Mouse (Mus musculus) forebrain, embryonic 16.5 days (tissue): ENCODE measurements around the gene Gm6899. TPM values are rescaled to one million over a fixed set of nuclear protein-coding genes. Genes with fewer than 3 reads are reported as not detected.

Experiments
- ATAC-seq: fragments of 200-750 bp; cut with Nextera tagmentation; 2 replicates; pipeline ENCODE4 v1.8.0; 2017; ENCODE audit warnings: mild to moderate bottlenecking, moderate library complexity
- H3K27ac ChIP-seq: fragments of 300-500 bp; sonication (generic); 2 replicates; pipeline ENCODE4 v1.5.1; 2014; ENCODE audit warnings: low read length, control low read depth
- H3K27me3 ChIP-seq: fragments of 300-500 bp; sonication (generic); replicated peaks from 2 replicates; pipeline ENCODE4 v1.6.1; 2014; ENCODE audit warnings: low read length; ENCODE audit not compliant: control insufficient read depth, insufficient read depth
- H3K36me3 ChIP-seq: fragments of 300-500 bp; sonication (generic); 2 replicates; pipeline ENCODE4 v1.6.1; 2014; ENCODE audit not compliant: control insufficient read depth, insufficient read depth
- H3K4me1 ChIP-seq: fragments of 300-500 bp; sonication (generic); replicated peaks from 2 replicates; pipeline ENCODE4 v1.6.1; 2014; ENCODE audit warnings: low read length; ENCODE audit not compliant: control insufficient read depth, insufficient read depth
- H3K4me2 ChIP-seq: fragments of 300-500 bp; sonication (generic); 2 replicates; pipeline ENCODE4 v1.6.1; 2014; ENCODE audit warnings: mild to moderate bottlenecking, low read length, control low read depth
- H3K4me3 ChIP-seq: fragments of 300-500 bp; sonication (generic); replicated peaks from 2 replicates; pipeline ENCODE4 v1.5.1; 2014; ENCODE audit warnings: mild to moderate bottlenecking, low read length, control low read depth
- H3K9ac ChIP-seq: fragments of 300-500 bp; sonication (generic); replicated peaks from 2 replicates; pipeline ENCODE4 v1.6.1; 2014; ENCODE audit warnings: low read depth, low read length, control low read depth
- H3K9me3 ChIP-seq: fragments of 300-500 bp; sonication (generic); 2 replicates; pipeline ENCODE4 v1.6.1; 2016; ENCODE audit warnings: low read length; ENCODE audit not compliant: control insufficient read depth
- whole genome bisulfite sequencing: fragments of 180-500 bp; shearing (Covaris S2); extraction: QIAGEN DNeasy Blood & Tissue Kit; methylation state at CpG from one replicate; pipeline ENCODE4 v1.1.7; 2014; 5-methylcytosine and 5-hydroxymethylcytosine counted together
- polyA plus RNA-seq: library from polyadenylated mRNA; unstranded; fragments of >200 nt; fragmentation: Nextera tagmentation; extraction: Ambion mirVana; gene quantifications from 2 replicates; pipeline ENCODE4 v1.2.1, GENCODE M21; 2015

Gene Gm6899
- not detected in 2 replicates for polyA plus RNA-seq

DNA sequence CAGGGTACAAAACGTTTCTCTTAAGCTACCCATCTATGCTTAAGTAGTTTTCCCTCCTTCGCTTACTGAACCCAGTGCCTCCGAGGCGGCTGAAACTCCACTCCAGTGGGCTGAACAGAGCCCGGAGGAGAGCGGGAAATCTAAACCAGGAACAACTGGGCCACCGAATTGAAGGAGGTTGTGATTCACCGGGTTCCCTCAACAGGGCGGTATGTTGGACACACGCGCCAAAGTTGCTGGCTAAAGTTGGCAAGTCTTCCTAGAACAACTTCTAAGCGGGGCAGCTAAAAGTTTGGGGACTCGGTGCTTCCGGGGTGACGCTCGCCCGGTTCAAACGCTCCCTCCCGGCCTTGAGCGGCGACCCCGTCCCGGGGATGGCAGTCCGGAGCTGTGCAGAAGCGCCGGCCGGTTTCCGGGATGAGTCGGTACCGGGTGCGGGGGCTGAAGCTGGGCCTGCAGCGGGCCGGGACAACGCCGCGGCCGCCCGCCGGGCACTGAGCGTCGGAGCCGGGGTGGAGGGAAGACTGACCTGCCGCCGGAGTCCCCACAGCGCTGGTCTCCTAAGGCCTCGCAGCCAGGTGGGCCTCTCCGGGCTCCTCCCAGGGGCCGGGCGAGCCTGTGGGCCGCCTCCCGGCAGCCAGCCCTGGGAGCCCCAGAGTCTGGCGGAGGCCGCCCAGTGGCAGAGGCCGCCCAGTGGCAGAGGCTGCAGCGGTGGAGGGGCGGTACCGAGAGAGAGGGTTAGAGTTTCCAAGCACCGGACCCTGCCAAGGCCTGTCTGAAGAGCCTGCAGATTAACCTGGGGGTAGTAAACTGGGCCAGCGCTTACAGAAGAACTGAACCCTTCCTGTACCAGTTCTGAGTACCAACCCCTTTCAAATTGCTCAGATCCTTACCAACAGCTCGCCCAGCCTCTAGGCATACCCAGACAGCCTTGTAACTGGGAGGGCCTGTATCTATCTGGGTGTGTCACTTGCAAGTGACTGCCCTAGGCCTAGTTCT, at the start of gene Gm6899, which contains the start of gene Vrk2:
Gm6899 (plus strand) TSS at position 181 of the 999 bp plus-strand sequence.
Vrk2 (minus strand) TSS at position 939 of the 999 bp plus-strand sequence.
- under 1% methylated on average over 56 of the region's 60 CpGs for WGBS
- peak; percentile 97 for ATAC-seq
- Histone ChIP-seq H3K27me3 (no peaks in the 10 kb centered on the region), H3K4me1 (peaks cover 15% of the 10 kb centered on the region), H3K9ac (peak within 1 kb of the TSS; percentile 75), H3K27ac (peak within 1 kb of the TSS; percentile 65), H3K36me3 (no peaks in the 10 kb centered on the region), H3K4me3 (peak within 1 kb of the TSS; percentile 54), H3K4me2 (peak within 1 kb of the TSS; percentile 87), H3K9me3 (no peaks in the 10 kb centered on the region)

DNA sequence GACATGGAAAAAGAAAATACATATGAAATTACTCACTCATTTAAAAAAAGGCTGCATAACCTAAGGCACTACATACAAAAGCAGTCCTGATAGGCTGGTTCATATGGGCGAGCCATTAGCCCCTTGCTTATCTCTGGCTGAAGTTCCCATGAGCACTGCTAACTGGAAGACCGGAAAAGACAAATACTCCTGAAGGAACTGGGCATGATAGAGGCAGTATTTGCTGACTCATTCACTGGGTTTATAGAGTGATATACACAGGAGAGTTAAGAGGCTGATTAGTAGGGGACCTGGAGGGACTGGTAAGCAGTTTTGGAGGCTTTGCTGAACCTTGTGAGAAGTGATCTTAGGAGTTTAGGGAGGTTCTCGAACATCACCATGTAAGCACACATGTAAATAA, 41.5 kb upstream of the Gm6899 start:
- H3K36me3 ChIP-seq, result no peaks in the 10 kb centered on the region
- H3K4me3 ChIP-seq, result no peak overlapping the region
- no peak overlapping the region for H3K9ac ChIP-seq
- H3K27me3 ChIP-seq, result no peaks in the 10 kb centered on the region
- no peaks in the 10 kb centered on the region for H3K4me1 ChIP-seq
- 92% methylated on average over 3 of the region's 3 CpGs for WGBS
- no peak overlapping the region for H3K27ac ChIP-seq
- H3K4me2 ChIP-seq, result no peak overlapping the region
- ATAC-seq, result no peak
- no peaks in the 10 kb centered on the region for H3K9me3 ChIP-seq

DNA sequence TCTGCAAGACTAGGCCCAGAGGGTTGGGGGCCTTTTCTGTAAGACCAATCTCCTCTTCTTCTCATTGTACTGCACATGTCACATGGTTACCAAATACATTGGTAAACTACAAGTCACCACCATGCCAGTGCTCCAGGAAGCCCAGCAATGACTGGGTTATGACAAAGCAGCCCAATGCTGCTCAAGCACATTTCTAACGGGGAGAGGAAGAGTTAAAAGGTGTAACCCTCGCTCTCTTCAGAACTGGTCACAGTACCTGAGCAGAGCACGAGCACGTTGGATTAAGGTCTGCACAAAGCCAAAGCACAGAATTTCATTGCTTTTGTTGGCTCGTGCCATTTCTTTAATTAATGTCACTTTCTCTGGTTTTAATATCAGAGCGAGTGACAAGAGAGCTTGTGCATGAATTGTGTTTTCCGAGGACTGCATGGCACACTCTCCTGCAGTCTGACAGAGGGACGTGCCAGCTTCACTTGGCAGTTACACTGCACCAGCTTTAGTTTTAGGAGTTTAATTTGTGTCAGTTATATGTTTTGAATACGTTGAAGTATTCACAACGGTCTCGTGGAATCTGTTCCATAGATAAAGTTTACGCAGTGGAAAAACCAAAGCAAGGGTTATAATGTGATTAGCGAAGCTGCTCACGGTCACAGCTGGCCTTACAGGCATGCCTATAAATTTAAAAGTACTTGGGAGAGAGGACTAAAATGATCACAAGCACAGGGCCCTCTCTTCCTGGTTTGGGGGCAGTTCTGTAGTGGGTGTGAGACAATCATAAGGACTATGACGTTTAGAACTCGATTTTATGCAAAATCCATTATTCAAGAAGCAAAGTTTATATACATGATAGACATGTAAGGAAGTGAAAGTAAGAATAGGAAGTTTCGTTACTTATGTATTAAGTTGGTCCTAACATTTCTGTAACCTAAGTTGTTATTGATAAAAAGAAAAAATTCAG, 7.4 kb upstream of the Gm6899 start:
- 46% methylated on average over 17 of the region's 17 CpGs for WGBS
- Histone ChIP-seq H3K27me3 (no peaks in the 10 kb centered on the region), H3K4me3 (no peak overlapping the region), H3K4me1 (peaks cover 21% of the 10 kb centered on the region), H3K9ac (no peak overlapping the region), H3K9me3 (no peaks in the 10 kb centered on the region), H3K36me3 (no peaks in the 10 kb centered on the region), H3K4me2 (peak overlapping the region; percentile 32), H3K27ac (peak overlapping the region; percentile 94)
- peak; percentile 86 for ATAC-seq

DNA sequence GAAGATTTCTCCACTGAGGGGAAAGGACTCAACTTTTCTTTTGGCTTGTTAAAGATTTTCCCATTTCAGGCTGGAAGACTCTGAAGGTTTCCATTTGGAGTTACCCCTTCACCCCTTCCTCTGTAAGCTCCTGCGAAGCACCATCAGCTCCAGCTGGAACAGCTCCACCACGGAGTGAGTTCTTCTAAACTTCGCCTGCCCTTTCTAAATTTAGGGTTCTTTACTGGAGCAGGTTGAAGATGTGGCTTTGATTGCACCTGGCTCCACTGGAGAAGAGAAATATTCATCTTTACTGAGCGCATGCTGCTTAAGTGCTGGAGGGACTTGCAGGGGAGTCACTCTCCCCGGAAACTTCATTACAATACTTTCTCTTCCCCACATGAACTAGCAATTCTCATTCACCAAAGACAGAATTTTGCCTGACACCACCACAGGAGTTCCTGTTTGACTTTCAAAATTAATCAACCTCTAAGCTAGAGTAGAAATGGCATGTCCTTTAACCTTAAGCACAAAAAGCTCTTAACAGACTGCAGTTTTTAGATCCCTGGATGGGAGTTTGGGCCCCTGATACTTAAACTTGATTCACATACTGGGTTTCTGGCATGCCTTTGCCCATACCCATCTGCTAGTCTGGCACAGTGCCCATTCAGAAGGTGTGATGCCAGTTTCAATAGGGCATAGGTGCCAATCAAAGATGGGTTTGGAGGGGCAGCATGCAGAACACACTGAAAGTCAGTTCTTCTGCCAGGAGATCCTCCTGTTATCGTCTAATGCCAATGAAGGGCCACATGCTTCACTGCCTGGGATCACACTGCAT, 6.5 kb upstream of the Gm6899 start:
- Histone ChIP-seq H3K4me1 (peaks cover 21% of the 10 kb centered on the region), H3K4me3 (no peak overlapping the region), H3K36me3 (no peaks in the 10 kb centered on the region), H3K9me3 (no peaks in the 10 kb centered on the region), H3K27me3 (no peaks in the 10 kb centered on the region), H3K27ac (peak overlapping the region; percentile 86), H3K9ac (no peak overlapping the region), H3K4me2 (0 out of 2 replicates have a peak overlapping the region, but pooled peaks have one; percentile 16)
- peak; percentile 80 for ATAC-seq
- WGBS, result 58% methylated on average over 6 of the region's 6 CpGs

DNA sequence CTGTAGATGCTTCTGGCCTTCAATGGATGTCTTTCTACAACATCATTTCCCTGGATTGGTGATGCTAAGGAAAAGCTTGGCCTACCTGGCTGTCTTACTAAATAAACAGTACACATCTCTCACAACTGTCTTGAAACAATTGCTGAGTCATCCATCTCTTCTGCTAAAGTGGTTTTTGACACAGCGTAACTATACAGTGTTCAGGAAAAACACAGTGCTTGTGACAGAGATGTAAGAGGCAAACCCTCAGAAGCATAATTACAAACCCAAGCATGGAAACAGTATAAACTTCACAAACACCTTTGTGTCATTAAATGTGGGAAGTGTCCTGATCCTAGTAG, 5.9 kb upstream of the Gm6899 start:
- WGBS, result 79% methylated on average over 1 of the region's 1 CpGs
- H3K9ac ChIP-seq, result no peak overlapping the region
- no peak for ATAC-seq

DNA sequence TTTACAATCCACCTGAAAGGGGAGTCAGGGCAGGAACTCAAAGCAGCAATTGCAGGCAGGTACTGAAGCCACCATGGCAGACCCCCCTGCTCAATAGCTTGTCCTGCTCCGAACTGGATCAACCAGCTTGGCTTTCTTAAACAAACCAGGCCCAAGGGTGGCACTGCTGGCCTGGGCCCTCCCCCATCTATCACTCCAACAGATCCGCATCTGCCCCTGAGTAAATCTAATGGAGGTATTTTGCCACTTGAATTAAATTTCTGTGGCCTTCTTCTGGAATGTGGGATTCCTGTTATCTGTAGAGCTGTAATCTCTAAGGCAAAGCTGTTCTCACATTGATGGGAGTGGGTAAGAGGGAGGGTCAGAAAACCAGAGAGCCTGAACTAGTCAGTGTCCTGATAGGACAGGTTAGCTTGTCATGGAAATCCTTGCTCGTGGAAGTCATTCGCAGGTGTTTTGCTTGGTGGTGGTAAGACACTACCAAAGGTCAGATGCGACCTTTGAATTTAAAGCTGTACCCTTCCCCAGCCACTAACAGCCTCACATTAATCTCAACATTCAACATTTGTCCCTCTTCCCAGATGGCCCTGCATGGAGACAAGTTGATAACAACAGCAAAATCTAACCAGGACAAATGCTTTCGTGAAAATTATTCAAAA, 517 bp upstream of the Gm6899 start:
- H3K4me1 ChIP-seq, result peaks cover 15% of the 10 kb centered on the region
- no peaks in the 10 kb centered on the region for H3K36me3 ChIP-seq
- 0 out of 2 replicates have a peak overlapping the region, but pooled peaks have one; percentile 8 for H3K27ac ChIP-seq
- no peak for ATAC-seq
- H3K9ac ChIP-seq, result peak overlapping the region; percentile 75; the same call in 1 of the 2 replicates
- WGBS, result 31% methylated on average over 6 of the region's 6 CpGs
- no peaks in the 10 kb centered on the region for H3K9me3 ChIP-seq
- H3K4me3 ChIP-seq, result peak overlapping the region; percentile 54
- peak overlapping the region; percentile 87 for H3K4me2 ChIP-seq
- H3K27me3 ChIP-seq, result no peaks in the 10 kb centered on the region

More for the DNA sequence above, 5.9 kb upstream of the Gm6899 start:
- H3K27me3 ChIP-seq, result no peaks in the 10 kb centered on the region
- H3K36me3 ChIP-seq, result no peaks in the 10 kb centered on the region
- peak overlapping the region; percentile 86 for H3K27ac ChIP-seq
- H3K4me3 ChIP-seq, result no peak overlapping the region
- H3K4me1 ChIP-seq, result peaks cover 21% of the 10 kb centered on the region
- no peak overlapping the region for H3K4me2 ChIP-seq
- H3K9me3 ChIP-seq, result no peaks in the 10 kb centered on the region

DNA sequence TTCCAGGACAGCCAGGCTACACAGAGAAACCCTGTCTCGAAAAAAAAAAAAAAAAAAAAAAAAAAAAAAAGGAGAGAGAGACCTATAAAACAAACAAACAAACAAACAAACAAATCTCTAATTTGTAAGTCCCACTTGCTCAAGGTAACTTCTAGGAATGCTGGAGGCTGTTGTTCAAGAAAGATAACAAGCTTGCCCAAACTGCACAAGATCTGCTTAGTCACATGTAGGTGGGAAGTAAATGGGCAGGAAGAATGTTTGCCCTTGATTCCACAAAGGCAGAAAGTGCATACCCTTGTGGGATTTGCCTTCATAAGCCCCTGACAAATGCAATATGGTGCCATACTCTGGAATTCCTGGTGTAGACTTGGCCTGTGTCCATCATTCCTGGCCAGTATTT, 1.4 kb downstream of the Gm6899 start:
- 88% methylated on average over 1 of the region's 1 CpGs for WGBS
- Histone ChIP-seq H3K27ac (no peak overlapping the region), H3K4me3 (no peak overlapping the region), H3K36me3 (no peaks in the 10 kb centered on the region), H3K4me2 (no peak overlapping the region), H3K9ac (no peak overlapping the region), H3K4me1 (peaks cover 15% of the 10 kb centered on the region), H3K9me3 (no peaks in the 10 kb centered on the region), H3K27me3 (no peaks in the 10 kb centered on the region)
- ATAC-seq, result no peak

DNA sequence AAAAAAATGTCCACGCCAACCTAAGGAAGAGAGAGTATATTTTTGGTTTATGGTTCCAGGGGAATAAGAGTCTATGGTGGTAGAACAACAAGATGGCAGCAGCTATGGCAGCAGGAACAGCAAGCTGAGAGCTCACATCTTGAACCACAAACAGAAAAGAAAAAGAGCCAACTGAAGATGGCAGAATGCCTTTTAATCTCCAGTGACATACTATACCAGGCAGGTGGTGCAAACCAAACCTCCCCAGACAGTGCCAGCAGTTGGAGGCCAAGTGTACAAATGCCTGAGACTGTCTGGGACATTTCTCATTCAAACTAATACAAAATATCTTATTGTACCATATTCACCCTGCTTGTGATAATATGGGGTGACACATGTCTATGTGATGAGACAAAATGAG, 3.1 kb downstream of the Gm6899 start:
- no peaks in the 10 kb centered on the region for H3K9me3 ChIP-seq
- ATAC-seq, result peak; percentile 22
- H3K27me3 ChIP-seq, result no peaks in the 10 kb centered on the region
- WGBS, result 83% methylated on average over 1 of the region's 1 CpGs
- no peaks in the 10 kb centered on the region for H3K36me3 ChIP-seq
- H3K27ac ChIP-seq, result no peak overlapping the region
- peaks cover 15% of the 10 kb centered on the region for H3K4me1 ChIP-seq
- H3K4me2 ChIP-seq, result no peak overlapping the region
- H3K4me3 ChIP-seq, result no peak overlapping the region
- no peak overlapping the region for H3K9ac ChIP-seq
